Mouse (Mus musculus) E14TG2a.4 (cell line): ENCODE measurements around the gene Kcnk7.

Source experiments
- CTCF ChIP-seq: conservative IDR thresholded peaks from 2 replicates; pipeline ENCODE4 v1.5.1; 2014; ENCODE audit warnings: low read length
- NANOG ChIP-seq: IDR thresholded peaks from 2 replicates; pipeline ENCODE4 v1.6.1; 2014; ENCODE audit warnings: borderline replicate concordance, low read length, mixed read lengths
- POU5F1 ChIP-seq: IDR thresholded peaks from 2 replicates; pipeline ENCODE4 v1.6.1; 2014; ENCODE audit warnings: low read length, borderline replicate concordance

GRCm38 (mm10) chr19:5666386-5666785 lies 37.8 kb upstream of the Kcnk7 start:
- TF ChIP-seq CTCF (no peak), POU5F1 (no peak), NANOG (no peak)
